Mouse (Mus musculus) cerebellum, adult 18-20 months (tissue): ENCODE measurements around the gene Resp18.
"Not testable (repeated sequence)": the region's sequence is repeated elsewhere in the genome, so short reads cannot be mapped to it uniquely, and the experiment has no call there.

Experiments used
- DNase-seq, 2 experiments: peaks; one replicate each; pipeline ENCODE4 v3.0.0; 2021

Resp18 gene

GRCm38 (mm10) chr1:75234606-75235005, 43.6 kb downstream of the Resp18 start:
- peak; percentile 84 to 90 for DNase-seq

- DNase-seq = not testable (repeated sequence)
Measured at GRCm38 (mm10) chr1:75232489-75232888, 45.7 kb downstream of the Resp18 start.

- peak in 1 of 2 experiments; percentile 3 for DNase-seq
Measured at GRCm38 (mm10) chr1:75231664-75232152, 46.5 kb downstream of the Resp18 start, which contains the start of gene A630095N17Rik. Gene A630095N17Rik (minus strand): TSS chr1:75232102.

- no peak for DNase-seq
Measured at GRCm38 (mm10) chr1:75231224-75231623, 47.0 kb downstream of the Resp18 start.

- DNase-seq = no peak
Measured at GRCm38 (mm10) chr1:75230335-75230994, 47.8 kb downstream of the Resp18 start.

- DNase-seq = no peak
Measured at GRCm38 (mm10) chr1:75229158-75229557, 49.1 kb downstream of the Resp18 start.

- no peak for DNase-seq
Measured at GRCm38 (mm10) chr1:75227653-75228052, 50.6 kb downstream of the Resp18 start.

GRCm38 (mm10) chr1:75226138-75226537, 52.1 kb downstream of the Resp18 start:
- no peak for DNase-seq

GRCm38 (mm10) chr1:75225473-75225872, 52.7 kb downstream of the Resp18 start:
- no peak for DNase-seq

GRCm38 (mm10) chr1:75223532-75223931, 54.7 kb downstream of the Resp18 start:
- no peak for DNase-seq

- DNase-seq = no peak
Measured at GRCm38 (mm10) chr1:75222926-75223325, 55.3 kb downstream of the Resp18 start.
